Mouse (Mus musculus): ENCODE results near the gene Ckm.

Gene Ckm

DNA sequence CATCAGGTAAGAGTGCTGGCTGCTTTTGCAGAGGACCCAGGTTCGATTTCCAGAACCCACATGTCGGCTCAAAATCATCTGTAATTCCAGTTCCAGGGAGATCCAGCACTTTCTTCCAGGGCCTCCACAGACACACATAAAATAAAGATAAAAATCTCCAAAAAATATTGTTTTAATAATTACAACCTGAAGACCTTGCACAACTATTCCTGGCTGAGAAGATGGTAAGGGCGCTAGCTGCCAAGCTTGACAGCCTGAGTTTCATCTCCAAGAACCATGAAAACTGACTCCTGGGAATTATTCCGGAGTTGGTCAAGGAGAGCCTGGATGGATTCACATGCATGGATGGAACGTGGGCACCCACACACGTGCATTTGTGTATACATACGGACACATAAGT lies at the start of gene Ckm:
TSS of gene Ckm (plus strand) at position 301 of the 400 bp plus-strand sequence.
- DNase-seq = no peak

GRCm38 (mm10) chr7:19354991-19355390 lies 49.6 kb upstream of the Ckm start:
- no peak for DNase-seq

DNA sequence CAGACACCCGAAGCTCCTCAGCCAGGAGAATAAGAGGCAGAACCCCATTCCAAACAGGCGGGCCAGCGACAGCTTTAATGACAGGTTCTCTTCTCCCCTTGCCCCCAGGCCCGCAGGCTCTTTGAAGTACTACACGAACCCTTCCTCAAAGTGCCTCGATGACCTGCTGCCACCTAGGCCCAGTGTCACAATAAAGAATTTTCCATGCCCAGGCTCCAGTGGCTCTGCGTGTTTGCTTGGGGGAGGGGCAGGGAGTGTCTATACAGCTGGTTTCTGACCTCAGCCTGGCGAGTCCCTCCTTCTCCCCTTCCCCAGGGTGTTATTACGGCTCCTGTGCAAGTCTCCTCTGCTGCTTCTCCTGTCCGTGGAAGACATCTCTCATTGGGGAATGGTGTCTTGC lies 48.3 kb upstream of the Ckm start:
- no peak for DNase-seq

GRCm38 (mm10) chr7:19357381-19358375 lies 46.9 kb upstream of the Ckm start:
- DNase-seq = no peak

DNA sequence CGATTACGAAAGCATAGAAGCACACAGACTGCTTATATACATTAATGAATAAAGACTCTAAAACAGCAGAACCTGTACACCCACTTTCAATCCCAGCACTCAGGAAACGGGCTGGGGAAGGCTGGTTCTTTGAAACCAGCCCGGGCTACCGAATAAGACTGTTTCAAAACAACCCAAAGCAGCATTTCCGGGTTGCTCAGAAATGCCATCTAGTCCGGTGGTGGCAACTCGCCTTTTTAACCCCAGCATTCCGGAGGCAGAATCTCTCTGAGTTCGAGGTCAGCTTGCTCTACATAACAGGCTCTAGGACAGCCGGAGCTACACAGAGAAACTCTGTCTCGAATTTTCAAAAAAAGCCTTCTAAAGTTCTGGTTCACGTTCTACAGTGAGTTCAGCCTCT lies 45.9 kb upstream of the Ckm start:
- no peak for DNase-seq

GRCm38 (mm10) chr7:19359299-19359891 lies 45.2 kb upstream of the Ckm start, which contains the start of the genes Cd3eap and Ppp1r13l:
Gene Cd3eap, minus strand, starts transcription at chr7:19359483.
Gene Ppp1r13l, plus strand, starts transcription at chr7:19359749.
- peak; percentile 95 for DNase-seq

GRCm38 (mm10) chr7:19359892-19360641 lies 44.5 kb upstream of the Ckm start:
- peak; percentile 91 for DNase-seq

- DNase-seq = peak; percentile 92
Measured at GRCm38 (mm10) chr7:19360944-19361343, 43.6 kb upstream of the Ckm start.

DNA sequence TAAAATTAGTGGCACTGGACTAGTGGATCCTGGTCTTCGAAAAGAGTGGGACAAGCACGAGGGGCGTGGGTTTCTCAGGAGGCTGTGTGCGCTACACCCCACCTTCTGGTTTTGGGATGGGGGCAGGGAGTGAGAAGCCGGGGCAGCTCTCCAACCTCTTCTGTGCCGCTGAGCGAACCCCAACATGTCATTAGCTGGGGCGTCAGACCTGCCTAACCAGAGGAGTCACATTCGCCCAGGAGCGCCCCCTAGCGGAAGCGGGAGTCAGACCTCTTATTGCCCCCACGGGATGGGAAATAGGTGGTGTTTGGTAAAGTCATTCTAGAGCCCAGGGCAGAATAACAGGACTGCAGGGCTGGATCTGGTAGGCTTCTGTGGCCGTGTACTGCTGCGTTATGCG lies 42.9 kb upstream of the Ckm start:
- DNase-seq = peak; percentile 72

- peak; percentile 71 for DNase-seq
Measured at GRCm38 (mm10) chr7:19362276-19362675, 42.3 kb upstream of the Ckm start.

GRCm38 (mm10) chr7:19363881-19364280 lies 40.7 kb upstream of the Ckm start:
- DNase-seq = peak; percentile 78

- DNase-seq = no peak
Measured at GRCm38 (mm10) chr7:19365376-19365775, 39.2 kb upstream of the Ckm start.

DNA sequence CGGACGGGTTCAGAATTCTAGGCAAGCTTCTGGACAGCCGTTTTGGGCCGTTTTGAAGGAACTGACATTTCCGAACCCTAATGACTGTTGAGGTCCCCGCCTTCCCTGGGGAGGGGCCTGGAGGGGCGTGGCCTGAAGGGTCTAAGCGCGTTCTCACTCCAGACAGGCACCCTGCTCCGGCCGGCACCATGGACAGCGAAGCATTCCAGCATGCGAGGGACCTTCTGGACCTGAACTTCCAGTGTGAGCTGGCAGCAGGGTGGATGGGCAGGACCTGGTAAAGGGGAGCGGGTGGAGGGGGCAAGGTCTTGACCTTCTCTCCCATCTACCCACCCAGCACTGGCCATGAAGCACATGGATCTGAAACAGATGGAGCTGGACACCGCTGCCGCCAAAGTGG lies 36.2 kb upstream of the Ckm start:
- no peak for DNase-seq

GRCm38 (mm10) chr7:19369823-19370425 lies 34.7 kb upstream of the Ckm start:
- peak; percentile 82 for DNase-seq

GRCm38 (mm10) chr7:19373367-19373766 lies 31.2 kb upstream of the Ckm start:
- no peak for DNase-seq

DNA sequence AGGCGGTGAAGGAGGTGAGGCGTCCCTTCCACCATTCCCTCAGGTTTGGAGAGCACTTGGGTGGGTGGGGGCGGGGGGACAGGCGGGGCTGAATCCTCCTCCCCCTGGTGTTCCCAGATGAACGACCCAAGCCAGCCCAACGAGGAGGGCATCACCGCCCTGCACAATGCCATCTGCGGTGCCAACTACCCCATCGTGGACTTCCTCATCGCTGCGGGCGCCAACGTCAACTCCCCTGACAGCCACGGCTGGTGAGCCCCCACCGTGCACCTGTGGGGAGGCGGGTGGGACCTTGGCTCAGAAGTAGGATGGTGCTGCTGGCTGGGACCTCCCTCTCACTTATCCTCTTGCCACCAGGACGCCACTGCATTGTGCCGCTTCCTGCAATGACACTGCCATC lies 29.2 kb upstream of the Ckm start:
- no peak for DNase-seq

DNA sequence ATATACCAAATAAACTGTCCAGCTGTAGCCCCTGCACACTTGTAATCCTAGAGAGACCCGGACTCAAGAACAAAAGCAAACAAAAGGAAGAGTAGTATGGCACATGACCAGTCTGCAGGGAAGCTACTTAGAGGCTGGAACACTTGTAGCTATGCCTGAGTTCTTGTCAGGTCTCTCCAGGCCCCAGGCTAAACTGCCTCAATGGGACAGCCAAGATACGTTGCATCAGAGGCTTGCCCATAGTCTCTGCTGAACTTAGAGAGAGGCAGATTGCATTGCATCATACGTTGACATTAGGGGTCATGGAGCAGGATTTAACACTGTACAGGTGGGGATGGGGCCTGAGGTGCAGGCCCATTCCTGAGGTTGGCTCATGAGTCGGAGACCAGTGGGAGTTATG lies 28.6 kb upstream of the Ckm start:
- no peak for DNase-seq

DNA sequence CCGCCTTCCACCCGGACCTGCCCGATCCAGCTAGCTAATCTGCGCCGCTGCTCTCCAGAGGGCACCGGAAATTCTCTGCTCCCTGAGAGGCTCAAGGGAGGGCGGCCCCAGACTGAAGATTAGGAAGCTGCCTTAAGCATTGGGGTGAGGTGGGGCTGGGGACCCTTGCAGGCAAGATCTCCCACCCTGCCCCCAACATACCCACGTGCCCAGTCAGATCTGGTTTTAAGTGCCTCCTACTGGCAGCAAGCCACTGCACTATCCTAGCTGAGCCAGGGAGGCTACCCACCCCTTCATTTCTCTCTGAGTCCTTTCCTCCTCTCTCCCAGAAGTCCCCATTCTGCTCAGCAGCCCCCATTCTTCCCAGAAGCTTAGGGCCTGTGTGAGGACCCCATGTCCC lies 26.5 kb upstream of the Ckm start:
- DNase-seq = peak; percentile 60

- DNase-seq = peak; percentile 100
Measured at GRCm38 (mm10) chr7:19381377-19382165, 23.0 kb upstream of the Ckm start, which contains the start of gene Ercc2. Gene Ercc2, plus strand, starts transcription at chr7:19382010.

DNA sequence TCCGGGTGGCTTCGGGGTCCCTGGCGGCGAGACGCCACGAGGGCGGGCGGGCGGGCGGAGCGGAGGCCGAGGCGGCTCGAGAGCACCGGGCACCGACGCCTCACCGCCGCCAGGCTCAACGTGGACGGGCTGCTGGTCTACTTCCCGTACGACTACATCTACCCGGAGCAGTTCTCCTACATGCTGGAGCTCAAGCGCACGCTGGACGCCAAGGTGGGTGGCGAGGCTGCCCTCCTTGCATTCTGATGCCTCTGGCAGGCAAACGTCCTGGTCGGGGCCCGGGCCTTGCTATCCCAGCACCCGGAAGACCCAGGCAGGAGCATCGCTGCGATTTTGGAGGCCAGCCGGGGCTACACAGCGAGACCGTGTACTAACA lies 22.4 kb upstream of the Ckm start:
- no peak for DNase-seq

- no peak for DNase-seq
Measured at GRCm38 (mm10) chr7:19383708-19384107, 20.9 kb upstream of the Ckm start.
